Mouse (Mus musculus): ENCODE data around the gene Tff1. TPM values are rescaled to one million over a fixed set of nuclear protein-coding genes. Genes with fewer than 3 reads are reported as not detected.

The Tff1 gene
- polyA plus RNA-seq, 1 experiment from 2014 or later = not detected

- Histone ChIP-seq H3K4me3 (no peak overlapping the region), H3K9ac (no peak overlapping the region), H3K27me3 (no peaks in the 10 kb centered on the region), H3K36me3 (no peaks in the 10 kb centered on the region), H3K9me3 (0 out of 2 replicates have a peak, but pooled peaks cover under 1% of the 10 kb centered on the region), H3K27ac (no peak overlapping the region), H3K4me2 (no peak overlapping the region), H3K4me1 (no peaks in the 10 kb centered on the region)
- no peak for ATAC-seq (ENCODE audit: insufficient number of reproducible peaks, insufficient read depth, low FRiP score, low TSS enrichment, low read depth)
- WGBS = 83% methylated on average over 9 of the region's 9 CpGs
Observed at GRCm38 (mm10) chr17:31128708-31129318, 36.3 kb downstream of the Tff1 start.

GRCm38 (mm10) chr17:31125548-31126266 is 39.4 kb downstream of the Tff1 start:
- Histone ChIP-seq H3K36me3 (no peaks in the 10 kb centered on the region), H3K4me3 (no peak overlapping the region), H3K4me1 (peaks cover 7% of the 10 kb centered on the region; the same call in 1 of the 2 replicates), H3K9me3 (0 out of 2 replicates have a peak, but pooled peaks cover 3% of the 10 kb centered on the region), H3K27me3 (no peaks in the 10 kb centered on the region), H3K4me2 (no peak overlapping the region), H3K9ac (no peak overlapping the region), H3K27ac (no peak overlapping the region)
- WGBS = 45% methylated on average over 9 of the region's 9 CpGs
- no peak for ATAC-seq (ENCODE audit: insufficient number of reproducible peaks, insufficient read depth, low FRiP score, low TSS enrichment, low read depth)

GRCm38 (mm10) chr17:31121975-31122374 is 43.1 kb downstream of the Tff1 start:
- 8% methylated on average over 8 of the region's 8 CpGs for WGBS
- no peak for ATAC-seq (ENCODE audit: insufficient number of reproducible peaks, insufficient read depth, low FRiP score, low TSS enrichment, low read depth)
- H3K4me3 ChIP-seq = no peak overlapping the region
- no peaks in the 10 kb centered on the region for H3K27me3 ChIP-seq
- no peak overlapping the region for H3K4me2 ChIP-seq
- peaks cover 14% of the 10 kb centered on the region for H3K4me1 ChIP-seq
- no peaks in the 10 kb centered on the region for H3K36me3 ChIP-seq
- no peak overlapping the region for H3K9ac ChIP-seq
- 0 out of 2 replicates have a peak, but pooled peaks cover 3% of the 10 kb centered on the region for H3K9me3 ChIP-seq
- H3K27ac ChIP-seq = no peak overlapping the region

GRCm38 (mm10) chr17:31119429-31119828 is 45.6 kb downstream of the Tff1 start:
- Histone ChIP-seq H3K4me3 (no peak overlapping the region), H3K36me3 (no peaks in the 10 kb centered on the region), H3K9me3 (0 out of 2 replicates have a peak, but pooled peaks cover 3% of the 10 kb centered on the region), H3K27ac (no peak overlapping the region), H3K27me3 (no peaks in the 10 kb centered on the region), H3K4me2 (no peak overlapping the region), H3K4me1 (peaks cover 14% of the 10 kb centered on the region), H3K9ac (no peak overlapping the region)
- no peak for ATAC-seq (ENCODE audit: insufficient number of reproducible peaks, insufficient read depth, low FRiP score, low TSS enrichment, low read depth)
- 3% methylated on average over 7 of the region's 7 CpGs for WGBS

- H3K4me2 ChIP-seq = no peak overlapping the region
- H3K4me3 ChIP-seq = no peak overlapping the region
- H3K27ac ChIP-seq = no peak overlapping the region
- 81% methylated on average over 5 of the region's 5 CpGs for WGBS
- ATAC-seq (ENCODE audit: insufficient number of reproducible peaks, insufficient read depth, low FRiP score, low TSS enrichment, low read depth) = no peak
- H3K27me3 ChIP-seq = no peaks in the 10 kb centered on the region
- no peaks in the 10 kb centered on the region for H3K9me3 ChIP-seq
- H3K9ac ChIP-seq = no peak overlapping the region
- H3K36me3 ChIP-seq = no peaks in the 10 kb centered on the region
- H3K4me1 ChIP-seq = peaks cover 25% of the 10 kb centered on the region
Observed at GRCm38 (mm10) chr17:31117946-31118345, 47.1 kb downstream of the Tff1 start.

- no peak overlapping the region for H3K4me2 ChIP-seq
- WGBS = 56% methylated on average over 6 of the region's 6 CpGs
- H3K4me3 ChIP-seq = no peak overlapping the region
- no peak for ATAC-seq (ENCODE audit: insufficient number of reproducible peaks, insufficient read depth, low FRiP score, low TSS enrichment, low read depth)
- no peaks in the 10 kb centered on the region for H3K9me3 ChIP-seq
- H3K27me3 ChIP-seq = no peaks in the 10 kb centered on the region
- no peak overlapping the region for H3K27ac ChIP-seq
- no peak overlapping the region for H3K9ac ChIP-seq
- peaks cover 7% of the 10 kb centered on the region; the same call in 1 of the 2 replicates for H3K36me3 ChIP-seq
- peaks cover 24% of the 10 kb centered on the region for H3K4me1 ChIP-seq
Observed at GRCm38 (mm10) chr17:31116063-31116462, 49.0 kb downstream of the Tff1 start.

- H3K27ac ChIP-seq = peak overlapping the region; percentile 83
- H3K9ac ChIP-seq = no peak overlapping the region
- peak; percentile 26; the same call in 1 of the 2 replicates for ATAC-seq (ENCODE audit: insufficient number of reproducible peaks, insufficient read depth, low FRiP score, low TSS enrichment, low read depth)
- no peaks in the 10 kb centered on the region for H3K27me3 ChIP-seq
- no peak overlapping the region for H3K4me3 ChIP-seq
- peaks cover 14% of the 10 kb centered on the region; the same call in 1 of the 2 replicates for H3K36me3 ChIP-seq
- H3K9me3 ChIP-seq = no peaks in the 10 kb centered on the region
- 43% methylated on average over 9 of the region's 9 CpGs for WGBS
- H3K4me1 ChIP-seq = peaks cover 19% of the 10 kb centered on the region
- no peak overlapping the region for H3K4me2 ChIP-seq
Observed at GRCm38 (mm10) chr17:31113191-31113856, 51.8 kb downstream of the Tff1 start.

Other genes with a start within 250 kb of the Tff1 start
- 0.18 and 0.34 TPM in 2 replicates for gene Umodl1, start 210.6 kb downstream of the Tff1 start, polyA plus RNA-seq (2015; fragmentation: Nextera tagmentation; extraction: Ambion mirVana)
- gene Abcg1, start 107.6 kb downstream of the Tff1 start, polyA plus RNA-seq (2015; fragmentation: Nextera tagmentation; extraction: Ambion mirVana) = 14.2 and 14.9 TPM in 2 replicates
- gene Tff3, start 35.6 kb downstream of the Tff1 start, polyA plus RNA-seq (2015; fragmentation: Nextera tagmentation; extraction: Ambion mirVana) = 5.7 TPM in 1 of 2 replicates, not detected in the other
- not detected in 2 replicates for gene Tff2, start 21.0 kb downstream of the Tff1 start, polyA plus RNA-seq (2015; fragmentation: Nextera tagmentation; extraction: Ambion mirVana)
- not detected in 2 replicates for gene Tmprss3, start 33.7 kb upstream of the Tff1 start, polyA plus RNA-seq (2015; fragmentation: Nextera tagmentation; extraction: Ambion mirVana)
- gene Ubash3a, start 42.6 kb upstream of the Tff1 start, polyA plus RNA-seq (2015; fragmentation: Nextera tagmentation; extraction: Ambion mirVana) = 0.24 and 1.4 TPM in 2 replicates
- 0.46 and 1.5 TPM in 2 replicates for gene Rsph1, start 112.1 kb upstream of the Tff1 start, polyA plus RNA-seq (2015; fragmentation: Nextera tagmentation; extraction: Ambion mirVana)
- gene Slc37a1, start 121.5 kb upstream of the Tff1 start, polyA plus RNA-seq (2015; fragmentation: Nextera tagmentation; extraction: Ambion mirVana) = 3.2 and 3.8 TPM in 2 replicates
- 21.9 and 25.1 TPM in 2 replicates for gene Pde9a, start 220.9 kb upstream of the Tff1 start, polyA plus RNA-seq (2015; fragmentation: Nextera tagmentation; extraction: Ambion mirVana)